Mouse (Mus musculus): ENCODE results near the gene Fam171a2.

GRCm38 (mm10) chr11:102406401-102406800, 41.1 kb downstream of the Fam171a2 start:
- no peak for TF ChIP-seq CTCF (IDR thresholded peaks at IDR 0.05; ENCODE audit: low read depth)
- no peak for TF ChIP-seq EP300 (IDR thresholded peaks at IDR 0.05; ENCODE audit: low read depth)

Data from liver, embryonic 14.5 days (tissue).